Mouse (Mus musculus) MEL-GATA-1-ER (cell line): ENCODE measurements around the gene Sox12.
"Not testable (repeated sequence)": the region's sequence is repeated elsewhere in the genome, so short reads cannot be mapped to it uniquely, and the experiment has no call there.

Experiments used
- DNase-seq: peaks from one replicate; pipeline ENCODE4 v3.0.0-alpha.2; 2012; ENCODE audit warnings: low read depth; ENCODE audit errors: extremely low read depth

Sox12 gene

GRCm38 (mm10) chr2:152397680-152398435 lies at the start of gene Sox12:
Sox12 (minus strand) TSS chr2:152398063.
- DNase-seq: peak; percentile 74

GRCm38 (mm10) chr2:152447461-152447860 lies 49.6 kb upstream of the Sox12 start:
- no peak for DNase-seq

GRCm38 (mm10) chr2:152446642-152447041 lies 48.8 kb upstream of the Sox12 start:
- peak; percentile 55 for DNase-seq

- DNase-seq: no peak
Measured at GRCm38 (mm10) chr2:152443281-152443680, 45.4 kb upstream of the Sox12 start.

- DNase-seq: no peak
Measured at GRCm38 (mm10) chr2:152442322-152442721, 44.5 kb upstream of the Sox12 start.

DNA sequence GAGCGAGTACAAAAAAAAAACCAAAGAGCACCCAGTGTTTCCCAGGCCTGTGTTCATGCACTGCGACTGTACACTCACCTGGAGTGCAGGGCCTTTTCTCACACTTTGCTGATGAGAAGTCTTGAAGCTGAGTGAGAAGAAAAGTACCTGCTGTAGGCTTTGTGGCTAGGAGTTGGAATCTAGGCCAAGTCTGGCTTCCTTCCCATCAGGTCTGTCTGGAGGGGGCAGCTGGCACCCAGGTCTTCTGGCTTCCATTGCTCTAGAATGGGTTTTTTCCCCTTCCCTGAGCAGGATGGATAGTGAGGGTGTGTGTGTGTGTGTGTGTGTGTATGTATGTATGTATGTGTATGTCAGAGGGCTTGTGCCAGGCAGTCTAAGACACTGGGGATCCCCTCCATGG lies 42.0 kb upstream of the Sox12 start:
- no peak for DNase-seq

DNA sequence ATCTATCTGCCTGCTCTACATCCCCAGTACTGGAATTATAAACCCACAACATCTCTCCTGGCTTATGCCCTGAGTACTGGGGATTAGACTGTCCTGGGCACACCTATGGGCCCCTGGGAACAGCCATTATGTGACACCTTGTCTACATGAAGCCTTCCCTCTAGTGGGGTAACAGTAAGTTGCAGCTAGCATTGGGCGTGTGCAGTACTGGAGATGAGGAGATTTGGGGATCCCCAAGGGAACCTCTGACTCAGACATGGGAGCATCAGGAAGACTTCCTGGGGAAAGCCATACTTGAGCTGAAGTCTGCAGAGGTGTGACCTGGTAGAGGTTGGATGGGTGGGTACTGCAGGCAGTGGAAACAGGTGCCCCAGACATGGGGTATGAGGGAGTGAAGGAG lies 41.1 kb upstream of the Sox12 start:
- no peak for DNase-seq

DNA sequence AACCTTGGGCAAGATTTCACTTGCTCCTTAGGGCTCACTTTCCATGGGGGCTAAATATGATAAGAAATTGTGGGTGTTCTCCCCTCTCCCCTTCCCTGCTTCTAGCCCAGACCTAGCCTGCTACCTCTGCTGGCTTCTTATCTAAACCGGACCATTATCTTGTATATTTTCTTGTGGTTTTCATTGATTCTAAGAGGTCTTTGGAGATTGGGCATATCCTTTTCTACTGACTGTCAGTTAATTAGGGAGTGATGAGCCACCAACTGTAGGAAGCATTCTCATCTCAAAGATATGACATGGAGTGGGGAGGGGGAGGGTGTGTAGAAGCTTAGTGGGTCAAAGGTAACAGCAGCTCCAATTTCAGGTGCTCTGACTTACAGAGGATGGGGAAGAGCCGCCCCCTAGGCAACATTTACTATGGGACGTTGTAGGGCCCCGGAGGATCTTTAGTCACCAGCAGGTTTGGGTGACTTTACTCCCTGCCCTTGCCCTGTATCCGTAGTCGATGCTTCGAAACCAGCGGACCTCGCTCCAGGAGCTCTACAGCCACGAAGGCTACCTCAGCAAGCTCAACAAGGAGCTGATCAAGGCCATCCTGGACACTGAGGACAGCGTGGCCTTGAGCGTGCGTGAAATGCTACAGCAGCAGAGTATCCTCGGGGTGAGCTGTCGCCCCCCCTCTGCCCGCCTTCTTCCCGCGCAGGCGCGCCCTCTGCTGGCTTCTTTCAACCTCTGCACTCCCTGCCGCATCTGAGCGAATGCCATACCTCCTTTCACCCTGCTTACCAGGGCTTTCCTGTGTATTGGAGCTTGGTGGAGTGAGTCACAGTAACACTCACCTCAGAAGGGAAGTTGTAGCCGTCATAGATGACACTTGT lies 39.4 kb upstream of the Sox12 start:
- peak; percentile 53 for DNase-seq

GRCm38 (mm10) chr2:152436405-152436901 lies 38.6 kb upstream of the Sox12 start:
- no peak for DNase-seq

- DNase-seq: not testable (repeated sequence)
Measured at GRCm38 (mm10) chr2:152428481-152428880, 30.6 kb upstream of the Sox12 start.

DNA sequence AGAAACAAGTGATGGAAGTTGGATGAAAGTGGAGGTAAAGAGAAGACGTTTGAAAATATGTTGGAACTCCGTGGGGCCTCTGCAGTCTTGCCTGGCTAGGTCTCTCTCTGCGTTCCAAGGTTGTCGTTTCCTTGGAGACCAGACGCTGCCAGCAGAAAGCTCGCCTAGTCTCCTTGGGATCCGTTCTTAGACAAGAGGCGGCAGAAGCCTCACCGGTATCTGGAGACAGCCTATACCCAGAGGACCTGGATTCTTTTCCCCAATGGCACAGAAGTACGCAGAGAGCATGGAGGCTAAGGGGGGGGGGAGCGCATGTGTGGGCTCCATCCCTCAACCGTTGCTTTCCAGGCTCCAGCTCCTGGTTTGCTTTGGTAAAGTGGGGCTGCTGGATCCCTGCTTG lies 29.6 kb upstream of the Sox12 start:
- no peak for DNase-seq

- no peak for DNase-seq
Measured at GRCm38 (mm10) chr2:152415786-152416185, 17.9 kb upstream of the Sox12 start.

- no peak for DNase-seq
Measured at GRCm38 (mm10) chr2:152415287-152415686, 17.4 kb upstream of the Sox12 start, which contains the start of gene 6820408C15Rik. 6820408C15Rik (plus strand) TSS chr2:152415587.

DNA sequence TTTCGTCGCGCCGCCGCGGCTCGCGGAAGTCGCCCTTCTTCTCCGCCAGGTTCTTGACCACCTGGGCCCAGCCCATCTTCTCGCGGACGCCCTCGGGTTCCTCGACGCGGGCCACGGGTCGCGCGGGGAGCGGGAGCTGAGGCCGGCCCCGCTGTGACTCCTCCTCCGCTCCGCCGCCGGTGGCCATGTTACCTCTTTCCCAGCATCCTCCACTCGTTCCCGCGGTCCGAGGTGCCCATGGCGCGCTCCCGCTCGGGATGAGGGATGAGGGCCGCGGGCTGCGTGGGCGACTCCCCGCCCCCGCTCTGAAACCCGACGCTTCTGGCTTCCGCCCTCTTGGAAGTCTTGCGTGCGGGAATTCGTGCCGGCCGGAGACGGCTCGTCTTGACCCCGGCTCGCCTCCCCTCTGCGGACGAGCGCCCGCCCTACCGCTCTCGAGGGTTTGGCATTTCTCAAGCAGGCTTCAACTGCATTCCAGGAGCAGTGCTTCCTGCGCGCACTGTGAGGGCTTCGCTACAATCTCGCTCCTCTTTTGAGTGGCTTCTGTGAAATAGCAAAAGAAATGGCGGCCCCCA lies 16.8 kb upstream of the Sox12 start, which contains the start of gene Zcchc3:
TSS of gene Zcchc3 (minus strand) at position 437 of the 575 bp plus-strand sequence.
- DNase-seq: no peak

DNA sequence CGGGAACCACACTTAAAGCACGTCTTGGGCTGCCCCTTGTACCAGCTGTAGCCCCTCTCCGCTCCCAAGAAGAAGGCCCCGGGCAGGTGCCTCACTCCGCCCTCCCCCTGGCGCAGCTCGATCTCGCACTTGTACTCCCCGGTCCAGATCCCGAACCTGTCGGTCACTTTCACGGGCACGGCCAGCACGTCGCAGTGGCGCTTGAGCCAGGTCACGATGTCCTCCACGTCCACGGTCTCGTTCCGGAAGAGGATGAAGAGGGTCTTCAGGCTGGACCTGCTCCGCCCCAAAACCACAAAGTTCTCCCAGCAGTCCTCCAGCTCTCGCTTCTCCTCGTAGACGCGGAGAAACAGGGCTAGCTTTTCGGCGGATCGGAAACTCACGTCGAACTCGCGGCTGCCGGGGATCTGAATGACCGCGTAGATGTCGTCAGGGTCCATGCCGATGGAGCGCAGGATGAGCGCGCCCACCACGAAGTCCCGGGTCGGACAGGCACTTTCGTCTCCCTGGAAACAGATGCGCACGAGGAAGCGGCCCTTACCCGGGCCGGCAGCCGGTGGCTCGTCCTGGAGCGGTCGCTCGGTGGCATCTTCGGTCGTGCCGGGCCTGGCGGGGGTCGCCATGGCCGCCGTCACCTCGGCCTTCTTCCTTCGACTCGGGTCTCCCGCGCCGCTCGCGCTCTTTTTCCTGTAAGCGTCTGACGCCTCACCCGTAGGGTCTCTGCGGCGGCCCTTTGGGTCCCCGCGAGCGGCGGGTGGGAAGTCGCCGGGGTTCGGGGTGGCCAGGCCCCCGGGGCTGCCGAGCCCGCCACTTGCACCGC lies 16.1 kb upstream of the Sox12 start:
- DNase-seq: no peak

GRCm38 (mm10) chr2:152413158-152413764 lies 15.4 kb upstream of the Sox12 start:
- DNase-seq: no peak

DNA sequence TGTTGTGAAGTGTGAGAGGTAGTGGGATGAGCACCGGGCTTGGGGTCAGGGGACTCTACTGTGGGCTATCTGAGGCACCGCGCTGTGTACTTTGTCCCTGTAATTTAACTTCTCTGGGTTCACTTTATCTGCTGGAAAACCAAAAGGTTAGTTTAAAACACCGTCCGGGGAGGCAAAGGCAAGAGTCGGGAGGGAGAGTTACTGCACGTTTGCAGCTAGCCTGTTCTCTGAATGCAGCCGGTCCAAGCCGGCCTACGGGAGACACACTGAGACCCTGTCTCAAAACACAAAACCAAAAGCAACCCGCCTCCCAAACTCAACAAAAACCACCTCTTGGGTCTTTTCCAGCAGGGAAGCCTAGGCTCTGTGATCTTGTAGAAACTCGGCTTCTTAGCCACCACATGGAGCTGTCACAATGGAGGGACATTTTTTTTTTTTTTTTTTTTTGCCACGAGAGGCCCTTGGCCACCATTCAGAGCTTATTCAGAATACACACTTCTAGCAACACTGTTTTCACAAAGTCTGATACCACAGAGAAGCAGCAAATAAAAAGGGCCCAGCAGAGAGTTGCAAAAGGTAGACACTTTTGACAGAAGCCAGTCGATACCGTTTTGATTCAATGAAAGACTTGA lies 14.8 kb upstream of the Sox12 start:
- no peak for DNase-seq

DNA sequence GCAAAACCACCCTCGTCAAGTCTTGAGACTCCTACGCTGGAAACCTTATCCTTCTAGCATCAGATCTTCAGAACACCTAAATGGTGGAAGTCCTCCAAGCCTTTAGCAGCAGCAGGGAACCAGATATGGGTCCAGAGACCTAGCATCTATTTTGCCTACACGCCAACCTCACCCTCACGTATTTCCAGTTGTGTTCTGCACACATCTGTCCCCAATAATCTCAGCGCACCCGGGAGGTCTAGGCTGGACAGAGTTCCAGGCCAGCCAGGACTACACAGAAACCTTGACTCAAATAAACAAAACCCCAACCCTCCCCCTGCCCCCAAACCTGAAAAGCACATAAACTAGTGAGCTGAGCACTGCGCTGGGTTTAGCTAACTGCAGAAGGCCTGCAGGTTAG lies 13.6 kb upstream of the Sox12 start:
- DNase-seq: no peak

DNA sequence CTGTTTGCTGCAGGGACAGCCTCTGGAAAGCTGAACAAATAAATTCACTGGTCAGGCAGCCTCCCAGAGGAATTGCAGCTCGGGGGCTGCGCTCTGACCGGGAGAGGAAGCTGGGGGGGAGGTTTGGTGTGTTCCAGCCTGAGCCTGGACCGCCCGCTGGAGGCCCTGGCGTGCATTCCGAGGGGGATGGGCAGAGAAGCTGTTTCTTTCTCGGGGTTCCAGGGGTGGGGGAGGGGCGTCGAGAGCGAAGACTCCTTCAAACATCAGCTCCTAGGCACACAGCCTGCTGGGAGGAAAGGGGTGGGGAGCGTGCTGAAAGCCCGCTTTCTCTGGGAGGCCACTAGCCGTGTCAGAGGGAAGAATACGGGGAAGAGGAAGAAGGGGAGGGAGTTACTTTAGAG lies 13.1 kb upstream of the Sox12 start:
- DNase-seq: no peak

- no peak for DNase-seq
Measured at GRCm38 (mm10) chr2:152409781-152410180, 11.9 kb upstream of the Sox12 start.
